Mouse (Mus musculus) kidney, adult 9 months (tissue): ENCODE measurements around the gene 1700009N14Rik.

ENCODE experiments used
- DNase-seq: peaks from one replicate; pipeline ENCODE4 v3.0.0; 2022

The 1700009N14Rik gene

DNA sequence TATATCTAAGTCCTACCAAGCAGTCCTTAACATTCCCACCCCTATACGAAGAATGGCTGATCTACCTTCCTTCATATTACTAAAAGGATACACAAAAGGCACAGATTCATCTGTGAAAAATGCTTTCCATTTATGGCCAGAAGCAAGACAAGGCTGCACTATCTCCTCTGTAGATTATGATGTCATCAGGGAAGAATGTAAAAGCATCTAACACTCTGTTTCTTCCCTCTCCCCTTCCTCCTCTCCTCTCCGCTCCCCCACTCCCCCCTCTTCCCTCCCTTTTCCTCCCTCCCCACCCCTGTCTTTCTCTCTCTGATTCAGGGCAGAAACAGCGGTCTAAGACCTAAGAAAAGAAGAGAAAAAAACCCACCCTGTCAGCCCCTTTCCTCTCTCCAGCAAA is at the start of gene 1700009N14Rik:
1700009N14Rik (plus strand) TSS at position 227 of the 400 bp plus-strand sequence.
- no peak for DNase-seq

DNA sequence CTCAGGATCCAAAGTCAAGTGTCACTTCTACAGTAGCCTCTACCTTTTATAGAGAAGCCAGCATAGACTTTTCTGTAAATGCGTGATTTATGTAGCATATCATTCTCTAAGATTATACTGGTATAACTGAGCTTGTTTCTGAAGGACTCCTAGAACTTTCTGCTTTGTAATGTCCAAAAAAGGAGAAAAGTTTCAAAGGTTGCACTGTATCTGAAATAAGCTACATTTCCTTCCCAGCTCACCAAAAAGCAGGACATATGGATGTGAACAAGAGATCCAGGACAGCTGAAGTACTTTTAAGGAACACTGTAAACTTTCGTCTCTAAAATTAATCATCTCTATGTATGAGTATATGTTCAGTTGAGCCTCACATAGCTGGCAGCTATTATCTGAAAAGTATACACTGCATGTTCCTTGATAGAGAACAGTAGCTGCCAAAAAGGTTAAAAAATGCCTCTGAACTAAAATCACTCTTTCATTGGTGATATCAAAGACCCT is 12.2 kb upstream of the 1700009N14Rik start:
- DNase-seq = no peak

DNA sequence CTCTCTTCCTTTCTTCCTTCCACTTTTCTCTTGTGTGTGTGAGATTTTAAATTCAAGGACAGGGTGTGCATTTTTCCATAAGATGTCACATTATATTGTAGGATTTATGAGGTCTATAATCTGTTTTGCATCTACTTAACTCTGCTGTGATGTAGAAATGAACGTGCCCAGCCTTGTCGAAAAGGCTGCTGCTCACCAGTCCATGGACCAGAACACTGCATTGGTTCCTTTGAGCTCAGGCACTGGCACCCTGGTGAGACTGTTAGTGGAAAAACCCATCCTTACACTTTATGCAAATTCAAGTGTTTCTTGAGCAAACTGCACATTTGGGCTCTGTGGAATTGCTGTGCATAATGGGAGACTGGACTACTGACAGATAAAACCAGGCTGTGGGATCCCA is 24.2 kb downstream of the 1700009N14Rik start:
- DNase-seq = no peak

DNA sequence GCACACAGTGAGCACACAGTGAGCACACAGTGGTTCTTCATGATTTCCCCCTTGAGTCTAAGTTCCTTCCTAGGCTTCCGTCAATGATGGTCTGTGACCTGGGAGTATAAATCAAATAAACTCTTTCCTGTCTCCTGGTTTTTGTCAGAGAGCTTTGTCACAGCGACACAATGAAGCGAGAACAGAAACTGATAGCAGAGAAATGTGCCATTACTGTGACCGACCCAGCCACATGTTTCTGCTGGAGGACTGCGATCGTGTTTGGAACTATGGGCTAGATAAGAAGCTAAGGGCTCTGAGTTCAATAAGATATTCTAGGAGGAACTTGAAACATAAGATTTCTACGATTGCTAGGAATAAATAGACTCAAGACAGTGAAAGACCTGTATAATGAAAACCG is 36.3 kb downstream of the 1700009N14Rik start:
- no peak for DNase-seq

DNA sequence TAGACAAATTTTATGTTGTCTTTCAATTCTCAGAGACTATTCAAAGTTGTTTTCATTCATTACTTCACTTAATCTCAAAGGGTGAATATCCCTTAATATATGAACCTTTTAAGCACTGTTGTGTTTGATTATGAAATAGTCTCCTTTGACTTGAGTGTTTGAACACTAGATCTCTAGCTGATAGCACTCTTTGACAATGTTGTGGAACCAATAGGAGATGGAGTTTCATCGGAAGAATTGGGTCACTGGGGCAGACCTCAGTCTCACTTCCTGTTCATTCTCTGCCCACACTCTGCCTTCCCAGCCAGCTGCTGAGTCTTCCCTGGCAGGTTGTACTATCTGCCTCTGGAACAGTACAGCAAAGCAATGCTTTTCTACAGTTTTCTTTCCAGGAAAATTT is 43.5 kb downstream of the 1700009N14Rik start:
- no peak for DNase-seq

DNA sequence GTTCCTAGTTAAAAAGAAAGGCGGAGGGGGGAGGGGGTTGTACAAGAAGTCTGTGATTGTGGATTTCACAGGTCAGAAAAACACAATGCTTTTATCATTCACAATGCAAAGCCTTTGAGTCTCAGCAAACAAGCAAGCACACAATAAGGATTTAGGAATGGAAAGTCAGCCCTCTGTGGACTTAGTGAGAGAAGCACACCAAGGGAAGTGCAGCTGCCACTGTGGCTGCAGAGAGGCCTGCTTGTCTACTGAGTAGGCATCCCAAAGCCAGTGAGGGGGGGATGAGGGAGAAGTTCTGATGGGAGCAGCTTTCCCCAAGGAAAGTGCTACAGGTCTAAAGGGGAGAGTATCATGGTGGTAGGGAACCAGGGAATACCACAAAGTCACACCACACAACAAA is 45.8 kb downstream of the 1700009N14Rik start:
- no peak for DNase-seq
